Mouse (Mus musculus) left cerebral cortex, adult 2 months (tissue): ENCODE results near the gene P4htm. TPM values are rescaled to one million over a fixed set of nuclear protein-coding genes. Genes with fewer than 3 reads are reported as not detected.

Source experiments
- DNase-seq, 2 experiments: peaks; one replicate each; pipeline ENCODE4 v3.0.0; 2021 to 2022; ENCODE audit warnings: low spot score in 2 of 2, mixed read lengths in 1 of 2; ENCODE audit errors: extremely low spot score in 1 of 2
- H3K27ac ChIP-seq: fragments of 200-600 bp; 2 replicates; pipeline ENCODE4 v1.8.1; 2022
- H3K4me3 ChIP-seq: fragments of 200-600 bp; 2 replicates; pipeline ENCODE4 v1.8.1; 2022
- CTCF ChIP-seq: fragments of 200-600 bp; IDR thresholded peaks from 2 replicates; pipeline ENCODE4 v1.8.1; 2022; ENCODE audit warnings: antibody characterized with exemption, mild to moderate bottlenecking, moderate library complexity
- intact Hi-C: fragments of 180-260 bp; cut with DNase I; formaldehyde crosslinking; loops from one replicate; pipeline ENCODE4 v1.15.1; 2025
- total RNA-seq, 2 experiments: library from RNA; stranded (reverse); gene quantifications; 2 replicates each; pipeline ENCODE4 v1.2.3; 2021

Gene P4htm
- total RNA-seq, 2 experiments from 2014 or later: 83.8 to 93.6 TPM

- no peak overlapping the region for H3K27ac ChIP-seq
- TF ChIP-seq CTCF: no peak
- intact Hi-C loops: no loop called here
- DNase-seq: no peak
- no peak overlapping the region for H3K4me3 ChIP-seq
Observed at GRCm38 (mm10) chr9:108575321-108576297, 21.9 kb downstream of the P4htm start.

DNA sequence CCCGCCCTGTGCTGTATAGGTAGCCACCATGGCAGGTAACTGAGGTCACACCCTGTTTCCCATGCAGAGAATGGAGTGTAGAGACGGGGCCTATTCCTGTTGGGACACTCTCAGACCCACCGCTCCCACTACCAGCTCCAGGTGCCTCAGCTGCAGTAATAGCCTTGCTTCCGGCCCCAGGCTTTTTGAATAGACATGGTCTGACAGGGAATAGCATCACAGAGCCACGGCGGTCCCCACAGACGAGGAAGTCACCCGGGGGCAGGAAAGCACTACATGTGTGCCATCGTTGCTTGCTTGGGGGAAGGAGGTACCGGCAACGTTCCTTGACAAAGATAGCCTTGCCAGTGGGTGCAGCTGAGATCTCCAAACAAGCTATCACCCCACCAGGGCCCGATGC, 22.5 kb downstream of the P4htm start:
- intact Hi-C loops: no loop called here
- H3K27ac ChIP-seq: no peak overlapping the region

DNA sequence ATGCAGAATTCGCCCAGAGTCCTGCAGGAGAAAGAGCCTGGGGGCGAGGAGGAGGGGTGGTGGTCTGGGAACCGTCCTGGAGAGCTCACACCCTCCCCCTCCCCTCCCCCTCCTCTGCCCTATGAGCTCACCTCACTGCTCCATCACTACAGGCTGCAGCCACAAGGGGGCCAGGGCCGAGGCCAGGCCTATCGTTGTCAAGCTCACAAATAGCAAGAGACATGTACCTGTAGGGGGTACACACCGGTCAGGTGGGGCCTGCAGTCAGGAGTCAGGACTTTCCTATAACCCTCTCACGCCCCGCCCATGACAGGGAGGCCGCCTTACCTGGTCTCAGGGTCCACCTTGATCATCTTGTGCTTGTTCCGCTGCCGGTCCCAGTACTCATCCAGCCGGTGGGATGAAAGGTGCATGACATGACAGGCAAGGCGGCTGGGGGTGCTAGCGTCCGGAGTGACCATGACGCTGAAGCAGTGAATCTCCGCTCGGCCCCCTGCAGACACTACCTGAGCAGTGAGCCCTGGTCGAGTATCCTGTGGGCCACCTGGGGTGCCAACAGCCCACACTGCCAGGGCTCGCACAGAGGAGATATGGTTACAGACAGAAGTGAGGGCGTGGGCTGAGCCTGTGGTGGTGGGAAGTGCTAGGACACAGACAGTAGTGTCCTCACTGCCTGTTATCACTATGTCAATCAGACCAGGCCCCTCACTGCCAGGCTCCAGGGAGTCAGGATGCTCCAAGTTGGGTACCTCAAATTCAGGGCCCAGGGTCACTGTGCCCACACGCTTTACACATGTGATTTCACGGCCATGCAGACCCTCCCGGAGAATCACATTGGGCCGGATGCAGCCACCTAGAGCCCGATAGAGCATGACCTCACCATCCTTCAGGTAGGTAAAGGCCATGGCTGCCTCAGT, 23.4 kb downstream of the P4htm start:
- H3K27ac ChIP-seq: no peak overlapping the region
- no peak for DNase-seq
- H3K4me3 ChIP-seq: no peak overlapping the region
- intact Hi-C loops: no loop called here
- peak; percentile 47 for TF ChIP-seq CTCF

More for the DNA sequence above, 22.5 kb downstream of the P4htm start:
- no peak overlapping the region for H3K4me3 ChIP-seq
- no peak for TF ChIP-seq CTCF
- DNase-seq: no peak

GRCm38 (mm10) chr9:108572321-108572720, 25.1 kb downstream of the P4htm start:
- Histone ChIP-seq H3K4me3 (no peak overlapping the region), H3K27ac (no peak overlapping the region)
- no peak for DNase-seq
- TF ChIP-seq CTCF: no peak
- intact Hi-C loops: no loop called here

GRCm38 (mm10) chr9:108571401-108571973, 26.0 kb downstream of the P4htm start:
- TF ChIP-seq CTCF: no peak
- no peak overlapping the region for H3K27ac ChIP-seq
- DNase-seq: no peak
- intact Hi-C loops: no loop called here
- H3K4me3 ChIP-seq: no peak overlapping the region

DNA sequence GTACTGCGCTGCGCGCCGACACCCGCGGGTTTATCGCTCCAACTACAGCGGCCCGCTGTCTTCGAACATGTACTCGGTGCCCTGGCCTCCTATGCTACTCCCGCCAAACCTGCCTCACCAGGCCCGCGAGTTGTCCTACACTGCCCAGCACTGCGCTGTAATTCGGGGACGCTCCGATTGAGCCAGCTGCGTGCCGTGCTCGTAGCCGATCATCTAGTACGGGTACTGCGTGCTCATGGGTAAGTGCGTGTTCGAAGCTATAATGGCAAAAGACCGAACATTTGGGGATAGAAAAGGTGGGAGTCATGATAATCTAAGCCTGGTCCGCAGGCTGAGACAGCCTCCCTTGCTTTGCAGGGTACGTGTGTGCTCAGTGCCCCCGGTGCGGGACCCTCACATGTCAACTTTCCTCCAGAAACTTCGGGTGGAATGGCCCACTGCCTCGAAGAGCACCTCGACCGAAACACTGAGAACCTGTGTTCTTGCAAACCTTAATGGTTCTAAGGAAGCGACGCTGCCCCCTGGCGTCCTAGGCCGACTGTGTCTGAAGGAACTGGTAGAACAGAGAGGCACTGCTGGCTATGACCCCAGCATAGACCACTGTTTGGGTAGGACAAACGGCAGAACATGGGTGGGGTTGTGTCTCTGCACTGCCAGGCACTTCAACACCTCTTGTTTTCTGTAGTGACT, 27.1 kb downstream of the P4htm start:
- peak overlapping the region; percentile 72 for H3K4me3 ChIP-seq
- H3K27ac ChIP-seq: peak overlapping the region; percentile 81
- intact Hi-C loops: no loop called here
- TF ChIP-seq CTCF: peak; percentile 70
- peak; percentile 63 to 71 for DNase-seq

- intact Hi-C loops: loop anchor here (5.0 kb wide), 1 partner anchor 78 kb away; the partner anchor contains the start of gene Arih2
- TF ChIP-seq CTCF: no peak
- DNase-seq: peak; percentile 79 to 89
- peak within 1 kb of the TSS; percentile 81 for H3K27ac ChIP-seq
- H3K4me3 ChIP-seq: peak within 1 kb of the TSS; percentile 72
Observed at GRCm38 (mm10) chr9:108569381-108570206, 27.9 kb downstream of the P4htm start, which contains the start of gene Dalrd3. TSS of gene Dalrd3 (plus strand) at chr9:108569886.

DNA sequence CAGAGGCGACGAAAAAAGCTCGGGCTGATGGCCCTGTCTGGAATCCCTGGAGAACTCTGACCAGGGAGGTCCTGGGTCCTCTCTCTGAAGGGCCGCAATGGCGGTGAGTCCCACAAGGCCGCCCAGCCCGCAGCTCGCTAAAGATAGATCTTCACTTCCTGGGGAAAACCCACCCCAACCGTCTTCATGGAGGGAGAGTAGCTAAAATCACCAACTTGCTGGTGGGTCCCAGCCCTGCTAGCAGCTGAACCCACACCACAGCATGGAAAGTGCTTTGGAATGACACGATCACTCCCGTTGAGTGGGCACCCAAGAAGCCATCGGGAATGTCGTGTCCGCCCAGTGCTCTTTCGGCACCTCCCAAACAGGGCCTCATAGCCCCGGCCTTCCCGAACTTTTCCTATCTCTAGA, 29.0 kb downstream of the P4htm start:
- Histone ChIP-seq H3K27ac (no peak overlapping the region), H3K4me3 (no peak overlapping the region)
- intact Hi-C loops: loop anchor here (5.0 kb wide), 1 partner anchor 79 kb away; the partner anchor contains the start of gene Arih2
- TF ChIP-seq CTCF: no peak
- peak in 1 of 2 experiments; percentile 14 for DNase-seq

DNA sequence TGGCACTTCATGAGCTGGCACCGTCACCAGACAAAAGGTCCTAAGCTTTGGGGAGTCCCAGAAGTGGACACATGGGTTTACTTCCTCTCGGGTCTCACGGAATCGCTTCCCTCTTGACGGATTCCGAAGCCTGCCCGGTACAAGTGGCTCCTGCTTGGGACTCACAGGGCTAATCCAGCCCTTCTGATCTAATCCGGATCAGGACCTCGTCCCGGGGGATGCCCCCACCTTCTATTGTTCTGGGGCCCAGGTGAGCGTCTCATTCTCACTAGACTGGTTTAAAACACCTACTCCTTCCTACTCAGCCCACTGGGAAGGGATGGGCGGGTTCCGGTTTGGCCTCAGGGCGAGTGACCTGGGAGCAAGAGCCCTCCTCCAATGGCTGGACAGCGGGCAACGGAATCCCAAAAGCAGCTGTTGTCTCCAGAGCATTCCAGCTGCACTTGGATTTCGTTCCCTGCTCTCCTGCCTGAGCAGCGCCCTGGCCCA, 29.5 kb downstream of the P4htm start:
- intact Hi-C loops: loop anchor here (5.0 kb wide), 1 partner anchor 79 kb away; the partner anchor contains the start of gene Arih2

More for the DNA sequence above, 29.5 kb downstream of the P4htm start:
- Histone ChIP-seq H3K27ac (peak overlapping the region; percentile 98), H3K4me3 (peak overlapping the region; percentile 80)
- peak in 1 of 2 experiments; percentile 24 for DNase-seq
- no peak for TF ChIP-seq CTCF
